Mouse (Mus musculus): ENCODE results near the gene Siglecg. TPM values are rescaled to one million over a fixed set of nuclear protein-coding genes. Genes with fewer than 3 reads are reported as not detected.

The Siglecg gene
- polyA plus RNA-seq, 1 experiment from 2014 or later, result not detected

- no peaks in the 10 kb centered on the region for H3K9me3 ChIP-seq (replicated peaks)
- no peaks in the 10 kb centered on the region; the same call in 1 of the 2 replicates for H3K27me3 ChIP-seq (replicated peaks)
- peak overlapping the region; percentile 70 for H3K9ac ChIP-seq
- H3K27ac ChIP-seq (ENCODE audit: poor library complexity, severe bottlenecking), result peak overlapping the region; percentile 98
- WGBS, result 2% methylated on average over 36 of the region's 36 CpGs
- H3K36me3 ChIP-seq, result no peaks in the 10 kb centered on the region
- peak overlapping the region; percentile 66 for H3K4me3 ChIP-seq
- H3K4me1 ChIP-seq (replicated peaks), result peaks cover 41% of the 10 kb centered on the region
- H3K4me2 ChIP-seq, result peak overlapping the region; percentile 74
- peak; percentile 92 for ATAC-seq (ENCODE audit: insufficient number of reproducible peaks, low FRiP score)
Measured at GRCm38 (mm10) chr7:43443126-43443916, 35.3 kb downstream of the Siglecg start.

GRCm38 (mm10) chr7:43443917-43444293 lies 35.9 kb downstream of the Siglecg start, which contains the start of the genes Etfb and Gm45233:
Gene Etfb, plus strand, starts transcription at chr7:43444083.
Gene Gm45233, plus strand, starts transcription at chr7:43444128.
- no peaks in the 10 kb centered on the region; the same call in 1 of the 2 replicates for H3K27me3 ChIP-seq (replicated peaks)
- H3K4me1 ChIP-seq (replicated peaks), result peaks cover 47% of the 10 kb centered on the region
- peak within 1 kb of the TSS; percentile 98 for H3K27ac ChIP-seq (ENCODE audit: poor library complexity, severe bottlenecking)
- under 1% methylated on average over 27 of the region's 27 CpGs for WGBS
- peak; percentile 97 for ATAC-seq (ENCODE audit: insufficient number of reproducible peaks, low FRiP score)
- H3K36me3 ChIP-seq, result no peaks in the 10 kb centered on the region
- peak within 1 kb of the TSS; percentile 66 for H3K4me3 ChIP-seq
- peak within 1 kb of the TSS; percentile 78 for H3K9ac ChIP-seq
- H3K9me3 ChIP-seq (replicated peaks), result no peaks in the 10 kb centered on the region
- H3K4me2 ChIP-seq, result peak within 1 kb of the TSS; percentile 74

- no peak overlapping the region for H3K4me3 ChIP-seq
- peaks cover 21% of the 10 kb centered on the region for H3K36me3 ChIP-seq
- no peaks in the 10 kb centered on the region for H3K27me3 ChIP-seq (replicated peaks)
- WGBS, result 80% methylated on average over 4 of the region's 4 CpGs
- H3K4me1 ChIP-seq (replicated peaks), result peaks cover 52% of the 10 kb centered on the region
- no peak overlapping the region for H3K27ac ChIP-seq (ENCODE audit: poor library complexity, severe bottlenecking)
- no peaks in the 10 kb centered on the region for H3K9me3 ChIP-seq (replicated peaks)
- ATAC-seq (ENCODE audit: insufficient number of reproducible peaks, low FRiP score), result no peak
- H3K4me2 ChIP-seq, result no peak overlapping the region
- H3K9ac ChIP-seq, result no peak overlapping the region; the same call in 1 of the 2 replicates
Measured at GRCm38 (mm10) chr7:43447801-43448200, 39.8 kb downstream of the Siglecg start.

- WGBS, result 83% methylated on average over 2 of the region's 3 CpGs
- Histone ChIP-seq H3K9me3 (replicated peaks) (no peaks in the 10 kb centered on the region), H3K4me1 (replicated peaks) (peaks cover 51% of the 10 kb centered on the region), H3K36me3 (peaks cover 25% of the 10 kb centered on the region), H3K4me2 (no peak overlapping the region), H3K4me3 (no peak overlapping the region), H3K9ac (no peak overlapping the region; the same call in 1 of the 2 replicates), H3K27me3 (replicated peaks) (no peaks in the 10 kb centered on the region), H3K27ac (ENCODE audit: poor library complexity, severe bottlenecking) (no peak overlapping the region)
- ATAC-seq (ENCODE audit: insufficient number of reproducible peaks, low FRiP score), result no peak
Measured at GRCm38 (mm10) chr7:43448246-43448645, 40.2 kb downstream of the Siglecg start.

GRCm38 (mm10) chr7:43449811-43450210 lies 41.8 kb downstream of the Siglecg start:
- 90% methylated on average over 2 of the region's 2 CpGs for WGBS
- no peaks in the 10 kb centered on the region for H3K9me3 ChIP-seq (replicated peaks)
- H3K4me1 ChIP-seq (replicated peaks), result peaks cover 45% of the 10 kb centered on the region
- no peak overlapping the region for H3K4me2 ChIP-seq
- peaks cover 41% of the 10 kb centered on the region for H3K36me3 ChIP-seq
- H3K9ac ChIP-seq, result no peak overlapping the region
- H3K27me3 ChIP-seq (replicated peaks), result no peaks in the 10 kb centered on the region
- H3K4me3 ChIP-seq, result no peak overlapping the region
- ATAC-seq (ENCODE audit: insufficient number of reproducible peaks, low FRiP score), result no peak
- H3K27ac ChIP-seq (ENCODE audit: poor library complexity, severe bottlenecking), result peak overlapping the region; percentile 42; the same call in 1 of the 2 replicates

GRCm38 (mm10) chr7:43451726-43452125 lies 43.7 kb downstream of the Siglecg start:
- Histone ChIP-seq H3K9me3 (replicated peaks) (no peaks in the 10 kb centered on the region), H3K36me3 (peaks cover 60% of the 10 kb centered on the region), H3K27ac (ENCODE audit: poor library complexity, severe bottlenecking) (no peak overlapping the region), H3K4me3 (no peak overlapping the region), H3K27me3 (replicated peaks) (no peaks in the 10 kb centered on the region), H3K9ac (no peak overlapping the region), H3K4me2 (no peak overlapping the region), H3K4me1 (replicated peaks) (peaks cover 27% of the 10 kb centered on the region)
- 94% methylated on average over 11 of the region's 11 CpGs for WGBS
- ATAC-seq (ENCODE audit: insufficient number of reproducible peaks, low FRiP score), result no peak

- peaks cover 23% of the 10 kb centered on the region for H3K4me1 ChIP-seq (replicated peaks)
- WGBS, result 33% methylated on average over 4 of the region's 4 CpGs
- no peak for ATAC-seq (ENCODE audit: insufficient number of reproducible peaks, low FRiP score)
Measured at GRCm38 (mm10) chr7:43452609-43453008, 44.6 kb downstream of the Siglecg start.

GRCm38 (mm10) chr7:43453599-43454355 lies 45.8 kb downstream of the Siglecg start:
- Histone ChIP-seq H3K4me3 (no peak overlapping the region), H3K4me1 (replicated peaks) (peaks cover 12% of the 10 kb centered on the region), H3K27me3 (replicated peaks) (no peaks in the 10 kb centered on the region), H3K36me3 (peaks cover 76% of the 10 kb centered on the region), H3K4me2 (no peak overlapping the region), H3K9me3 (replicated peaks) (no peaks in the 10 kb centered on the region), H3K9ac (no peak overlapping the region), H3K27ac (ENCODE audit: poor library complexity, severe bottlenecking) (no peak overlapping the region)
- no peak for ATAC-seq (ENCODE audit: insufficient number of reproducible peaks, low FRiP score)
- 85% methylated on average over 14 of the region's 14 CpGs for WGBS

More at GRCm38 (mm10) chr7:43452609-43453008, 44.6 kb downstream of the Siglecg start:
- Histone ChIP-seq H3K9me3 (replicated peaks) (no peaks in the 10 kb centered on the region), H3K36me3 (peaks cover 69% of the 10 kb centered on the region), H3K27me3 (replicated peaks) (no peaks in the 10 kb centered on the region), H3K9ac (no peak overlapping the region), H3K4me2 (no peak overlapping the region), H3K4me3 (no peak overlapping the region), H3K27ac (ENCODE audit: poor library complexity, severe bottlenecking) (no peak overlapping the region)

GRCm38 (mm10) chr7:43454371-43454770 lies 46.4 kb downstream of the Siglecg start:
- no peak overlapping the region for H3K27ac ChIP-seq (ENCODE audit: poor library complexity, severe bottlenecking)
- H3K36me3 ChIP-seq, result peaks cover 76% of the 10 kb centered on the region
- H3K9me3 ChIP-seq (replicated peaks), result no peaks in the 10 kb centered on the region
- no peak overlapping the region for H3K4me2 ChIP-seq
- H3K4me3 ChIP-seq, result no peak overlapping the region
- H3K4me1 ChIP-seq (replicated peaks), result peaks cover 6% of the 10 kb centered on the region
- H3K9ac ChIP-seq, result no peak overlapping the region
- WGBS, result 78% methylated on average over 6 of the region's 6 CpGs
- no peak for ATAC-seq (ENCODE audit: insufficient number of reproducible peaks, low FRiP score)
- no peaks in the 10 kb centered on the region for H3K27me3 ChIP-seq (replicated peaks)

- ATAC-seq (ENCODE audit: insufficient number of reproducible peaks, low FRiP score), result no peak
- Histone ChIP-seq H3K36me3 (peaks cover 5% of the 10 kb centered on the region), H3K27me3 (replicated peaks) (peaks cover 23% of the 10 kb centered on the region), H3K4me1 (replicated peaks) (peaks cover 6% of the 10 kb centered on the region), H3K4me3 (no peak within 1 kb of the TSS), H3K9ac (no peak within 1 kb of the TSS; the same call in 1 of the 2 replicates), H3K9me3 (replicated peaks) (no peaks in the 10 kb centered on the region), H3K27ac (ENCODE audit: poor library complexity, severe bottlenecking) (no peak within 1 kb of the TSS), H3K4me2 (no peak within 1 kb of the TSS)
- 45% methylated on average over 4 of the region's 4 CpGs for WGBS
Measured at GRCm38 (mm10) chr7:43462851-43463250, 54.8 kb downstream of the Siglecg start, which contains the start of gene Vsig10l. Gene Vsig10l, plus strand, starts transcription at chr7:43463151.

GRCm38 (mm10) chr7:43463976-43464375 lies 56.0 kb downstream of the Siglecg start:
- Histone ChIP-seq H3K4me2 (no peak overlapping the region), H3K9me3 (replicated peaks) (no peaks in the 10 kb centered on the region)

More at GRCm38 (mm10) chr7:43463976-43464375, 56.0 kb downstream of the Siglecg start:
- peaks cover 32% of the 10 kb centered on the region for H3K27me3 ChIP-seq (replicated peaks)
- no peak overlapping the region for H3K4me3 ChIP-seq
- H3K4me1 ChIP-seq (replicated peaks), result peaks cover 6% of the 10 kb centered on the region
- 74% methylated on average over 7 of the region's 7 CpGs for WGBS
- no peak overlapping the region for H3K9ac ChIP-seq
- no peak overlapping the region for H3K27ac ChIP-seq (ENCODE audit: poor library complexity, severe bottlenecking)
- H3K36me3 ChIP-seq, result no peaks in the 10 kb centered on the region
- no peak for ATAC-seq (ENCODE audit: insufficient number of reproducible peaks, low FRiP score)

Data from heart, embryonic 12.5 days (tissue).